Mouse (Mus musculus) stomach, embryonic 15.5 days (tissue): ENCODE data around the gene Gm5788. TPM values are rescaled to one million over a fixed set of nuclear protein-coding genes. Genes with fewer than 3 reads are reported as not detected.

Source experiments
- ATAC-seq: fragments of 200-750 bp; cut with Nextera tagmentation; 2 replicates; pipeline ENCODE4 v1.8.0; 2017; ENCODE audit warnings: low read depth, moderate number of reproducible peaks, moderate TSS enrichment; ENCODE audit not compliant: insufficient read depth, low FRiP score
- H3K27ac ChIP-seq: fragments of 300-500 bp; sonication (generic); 2 replicates; pipeline ENCODE4 v1.5.1; 2015; ENCODE audit warnings: mild to moderate bottlenecking, inconsistent platforms
- H3K27me3 ChIP-seq: fragments of 300-500 bp; sonication (generic); replicated peaks from 2 replicates; pipeline ENCODE4 v1.6.1; 2015; ENCODE audit warnings: inconsistent platforms
- H3K36me3 ChIP-seq: fragments of 300-500 bp; sonication (generic); 2 replicates; pipeline ENCODE4 v1.6.1; 2015; ENCODE audit warnings: inconsistent platforms
- H3K4me1 ChIP-seq: fragments of 300-500 bp; sonication (generic); 2 replicates; pipeline ENCODE4 v1.6.1; 2015; ENCODE audit warnings: inconsistent platforms
- H3K4me2 ChIP-seq: fragments of 300-500 bp; sonication (generic); 2 replicates; pipeline ENCODE4 v1.6.1; 2015; ENCODE audit warnings: mild to moderate bottlenecking, inconsistent platforms
- H3K4me3 ChIP-seq: fragments of 300-500 bp; sonication (generic); replicated peaks from 2 replicates; pipeline ENCODE4 v1.5.1; 2015; ENCODE audit warnings: inconsistent platforms
- H3K9ac ChIP-seq: fragments of 300-500 bp; sonication (generic); 2 replicates; pipeline ENCODE4 v1.6.1; 2015; ENCODE audit warnings: inconsistent platforms
- H3K9me3 ChIP-seq: fragments of 300-500 bp; sonication (generic); 2 replicates; pipeline ENCODE4 v1.6.1; 2016; ENCODE audit warnings: inconsistent platforms
- WGBS: fragments of 180-500 bp; shearing (Covaris S2); methylation state at CpG from one replicate; pipeline ENCODE4 v1.1.7; 2015; 5-methylcytosine and 5-hydroxymethylcytosine counted together
- polyA plus RNA-seq: library from polyadenylated mRNA; unstranded; fragments of >200 nt; fragmentation: Nextera tagmentation; extraction: Ambion mirVana; gene quantifications from 2 replicates; pipeline ENCODE4 v1.2.1, GENCODE M21; 2015

The Gm5788 gene
- polyA plus RNA-seq, 1 experiment from 2014 or later = not detected

DNA sequence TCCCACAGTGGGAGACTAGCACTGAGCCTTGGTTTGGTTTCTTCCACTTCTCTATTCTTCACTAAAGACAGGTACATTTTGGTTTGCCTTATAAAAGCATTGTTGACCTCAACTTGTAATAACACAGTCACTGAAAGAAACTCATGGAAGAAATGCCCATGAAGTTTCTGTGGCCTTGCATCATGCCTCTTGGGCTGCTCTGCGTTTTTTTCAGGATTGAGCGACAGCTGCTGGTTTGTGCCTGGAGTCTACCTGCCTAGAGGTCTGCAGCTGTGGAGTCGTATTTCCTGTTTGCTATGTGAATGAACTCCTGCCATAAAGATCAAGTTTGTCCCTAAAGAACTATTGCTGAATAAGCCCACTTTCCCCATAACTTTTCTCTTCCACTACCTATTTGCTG, 49.4 kb downstream of the Gm5788 start:
- no peaks in the 10 kb centered on the region for H3K4me1 ChIP-seq
- no peaks in the 10 kb centered on the region for H3K27me3 ChIP-seq
- WGBS = 81% methylated on average over 3 of the region's 3 CpGs
- H3K27ac ChIP-seq = no peak overlapping the region
- H3K4me2 ChIP-seq = no peak overlapping the region
- no peak overlapping the region for H3K9ac ChIP-seq
- no peaks in the 10 kb centered on the region for H3K9me3 ChIP-seq
- ATAC-seq = no peak
- H3K4me3 ChIP-seq = no peak overlapping the region
- no peaks in the 10 kb centered on the region for H3K36me3 ChIP-seq

Other genes with a start within 250 kb of the Gm5788 start
- gene Vipas39, start 228.5 kb upstream of the Gm5788 start, polyA plus RNA-seq = 35.6 TPM in 2 replicates
- gene Ahsa1, start 228.2 kb upstream of the Gm5788 start, polyA plus RNA-seq = 206 and 228 TPM in 2 replicates
- gene Ism2, start 195.0 kb upstream of the Gm5788 start, polyA plus RNA-seq = 0.44 and 0.54 TPM in 2 replicates
- gene Sptlc2, start 106.4 kb upstream of the Gm5788 start, polyA plus RNA-seq = 98.8 and 99.1 TPM in 2 replicates
- 287 and 303 TPM in 2 replicates for gene Slirp, start 50.8 kb upstream of the Gm5788 start, polyA plus RNA-seq
- 57.8 and 58.2 TPM in 2 replicates for gene Alkbh1, start 50.7 kb upstream of the Gm5788 start, polyA plus RNA-seq
- gene Snw1, start 22.4 kb upstream of the Gm5788 start, polyA plus RNA-seq = 112 and 113 TPM in 2 replicates
- gene Gm8300, start 19.6 kb downstream of the Gm5788 start, polyA plus RNA-seq = not detected in 2 replicates
- not detected in 2 replicates for gene Oog1, start 108.0 kb downstream of the Gm5788 start, polyA plus RNA-seq
- not detected in 2 replicates for gene Gm4027, start 124.1 kb downstream of the Gm5788 start, polyA plus RNA-seq
- gene Gm16381, start 149.9 kb downstream of the Gm5788 start, polyA plus RNA-seq = not detected in 2 replicates